Mouse (Mus musculus) ovary, postnatal 10 days (tissue): ENCODE data around the gene Cit.

Experiments used
- DNase-seq: peaks from one replicate; pipeline ENCODE4 v3.0.0; 2022; ENCODE audit warnings: low spot score

The Cit gene

GRCm38 (mm10) chr5:115915481-115915880 lies 70.4 kb downstream of the Cit start:
- no peak for DNase-seq

- no peak for DNase-seq
Observed at GRCm38 (mm10) chr5:115917960-115918359, 72.9 kb downstream of the Cit start.

GRCm38 (mm10) chr5:115918597-115919351 lies 73.7 kb downstream of the Cit start:
- DNase-seq: no peak

- DNase-seq: no peak
Observed at GRCm38 (mm10) chr5:115921990-115922389, 76.9 kb downstream of the Cit start.

GRCm38 (mm10) chr5:115924946-115925345 lies 79.9 kb downstream of the Cit start:
- DNase-seq: no peak

- no peak for DNase-seq
Observed at GRCm38 (mm10) chr5:115928786-115929507, 83.9 kb downstream of the Cit start.

- no peak for DNase-seq
Observed at GRCm38 (mm10) chr5:115932325-115932724, 87.2 kb downstream of the Cit start.

- no peak for DNase-seq
Observed at GRCm38 (mm10) chr5:115936851-115937250, 91.8 kb downstream of the Cit start.

GRCm38 (mm10) chr5:115937566-115937965 lies 92.5 kb downstream of the Cit start:
- no peak for DNase-seq

- no peak for DNase-seq
Observed at GRCm38 (mm10) chr5:115938999-115939398, 93.9 kb downstream of the Cit start.

- no peak for DNase-seq
Observed at GRCm38 (mm10) chr5:115942389-115942788, 97.3 kb downstream of the Cit start.

GRCm38 (mm10) chr5:115944791-115945490 lies 99.9 kb downstream of the Cit start:
- no peak for DNase-seq

GRCm38 (mm10) chr5:115947622-115948353 lies 102.7 kb downstream of the Cit start:
- DNase-seq: no peak

GRCm38 (mm10) chr5:115950936-115951335 lies 105.9 kb downstream of the Cit start:
- no peak for DNase-seq

- DNase-seq: no peak
Observed at GRCm38 (mm10) chr5:115953173-115953572, 108.1 kb downstream of the Cit start.

- DNase-seq: no peak
Observed at GRCm38 (mm10) chr5:115954084-115954483, 109.0 kb downstream of the Cit start.

GRCm38 (mm10) chr5:115954549-115954948 lies 109.5 kb downstream of the Cit start:
- DNase-seq: no peak

GRCm38 (mm10) chr5:115955131-115955530 lies 110.1 kb downstream of the Cit start:
- no peak for DNase-seq

- no peak for DNase-seq
Observed at GRCm38 (mm10) chr5:115956048-115956447, 111.0 kb downstream of the Cit start.

GRCm38 (mm10) chr5:115957177-115957576 lies 112.1 kb downstream of the Cit start:
- DNase-seq: no peak

- no peak for DNase-seq
Observed at GRCm38 (mm10) chr5:115958344-115958743, 113.3 kb downstream of the Cit start.

- no peak for DNase-seq
Observed at GRCm38 (mm10) chr5:115958814-115959213, 113.7 kb downstream of the Cit start.
